Mouse (Mus musculus) mouse trophoblast stem cell (cell line): ENCODE measurements around the gene Dock1.

Experiments used
- in situ Hi-C, 2 experiments: fragments of 300-500 bp; cut with MseI, MboI; formaldehyde crosslinking; loops; 2 replicates in 1 of 2; 3 replicates in 1 of 2; pipeline ENCODE4 v1.15.1; 2025

Gene Dock1

DNA sequence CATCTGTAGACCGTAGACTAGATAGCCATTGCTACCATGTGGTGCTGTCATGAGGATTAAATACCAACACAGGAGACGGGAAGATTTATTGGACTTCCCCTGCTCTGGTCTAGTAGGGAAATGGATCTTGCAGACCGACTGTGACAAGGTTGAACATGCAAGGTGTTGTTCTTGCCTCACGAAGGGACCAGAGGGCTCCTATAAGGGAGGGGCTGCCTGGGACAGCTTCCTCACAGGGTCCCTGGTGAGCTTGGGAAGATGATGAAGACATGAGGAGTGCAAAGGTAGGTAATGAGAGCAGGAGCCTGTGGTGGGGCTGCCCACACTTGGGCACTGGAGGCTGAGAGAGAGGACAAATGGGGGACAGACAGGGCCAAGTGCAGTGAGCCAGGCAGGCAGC is 25.0 kb downstream of the Dock1 start:
- in situ Hi-C loops: no loop called here

DNA sequence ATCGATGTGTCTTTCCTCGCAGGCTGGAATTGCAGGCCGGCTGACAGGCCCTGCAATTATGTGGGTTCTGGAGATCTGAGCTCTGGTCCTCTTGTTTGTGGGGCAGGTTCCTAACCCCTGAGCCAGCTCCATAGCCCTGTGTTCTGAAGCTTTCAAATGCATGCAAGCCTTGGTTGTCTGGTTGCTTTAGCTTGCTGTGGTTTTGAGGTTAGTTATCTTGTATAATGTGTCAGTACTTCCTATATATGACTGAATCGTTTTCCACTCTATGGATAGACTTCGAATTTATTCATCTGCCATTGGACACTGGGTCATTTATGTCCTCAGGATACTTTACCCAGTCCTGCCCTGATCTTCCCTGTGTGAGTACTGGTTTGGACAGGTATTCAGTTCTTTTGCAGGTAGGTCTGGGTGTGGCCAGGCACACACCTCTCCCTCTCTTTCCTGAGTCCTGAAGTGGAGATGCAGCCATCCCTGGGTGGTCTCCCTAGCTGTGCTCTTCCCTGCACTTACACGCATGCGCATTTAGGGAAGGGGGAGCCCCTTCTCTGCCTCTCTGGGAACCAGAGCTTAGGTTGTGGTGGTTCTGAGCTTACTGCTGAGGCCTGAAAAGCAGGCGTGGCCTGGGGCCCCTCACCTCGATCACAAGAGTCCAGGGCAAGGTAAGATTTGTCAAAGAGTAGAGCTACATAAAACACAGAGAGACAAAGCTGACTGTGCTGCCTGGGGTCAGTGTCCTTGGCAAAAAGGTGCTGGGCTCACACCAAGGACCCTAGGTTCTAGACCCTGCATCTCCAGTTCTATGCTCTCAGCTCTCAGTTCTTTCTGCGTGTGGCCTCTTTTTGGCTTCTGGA is 25.9 kb downstream of the Dock1 start:
- in situ Hi-C loops: no loop called here

DNA sequence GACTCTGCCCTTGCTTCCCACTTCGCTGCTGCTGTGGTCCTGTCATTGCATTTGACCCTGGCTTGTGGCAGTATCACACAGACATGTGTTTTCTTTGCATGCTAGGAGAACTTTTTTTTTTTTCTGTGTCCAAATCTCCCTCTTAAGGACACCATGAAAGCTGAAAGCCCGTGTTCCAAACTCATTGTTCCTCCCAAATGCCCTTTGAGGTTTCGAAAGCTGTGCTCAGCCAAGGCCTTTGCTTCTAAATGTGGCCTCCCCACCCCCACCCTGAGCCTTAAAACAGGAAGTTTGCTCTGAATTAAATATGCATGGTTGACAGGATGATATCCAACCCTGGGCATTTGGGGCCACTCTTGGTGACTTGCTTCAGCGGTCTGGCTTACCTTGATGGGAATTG is 27.0 kb downstream of the Dock1 start:
- in situ Hi-C loops: no loop called here

DNA sequence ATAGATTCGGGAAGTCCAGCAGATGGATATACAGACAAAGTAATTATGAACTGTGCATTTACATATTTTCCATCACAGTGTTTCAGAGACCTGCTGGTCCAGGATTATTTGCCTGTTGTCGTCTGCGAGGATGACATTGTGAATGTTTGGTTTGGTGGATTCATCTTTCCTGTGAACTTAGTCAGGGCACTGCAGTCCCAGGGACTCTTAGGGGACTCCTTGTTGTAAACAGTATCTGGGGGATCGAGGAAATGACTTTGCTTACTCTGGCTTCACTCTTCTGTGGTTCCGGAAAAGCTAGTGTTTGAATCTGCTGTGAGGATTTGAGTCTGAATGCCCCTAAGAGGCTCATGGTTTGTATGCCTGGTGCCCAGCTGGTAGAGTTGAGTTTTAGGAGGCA is 27.8 kb downstream of the Dock1 start:
- in situ Hi-C loops: no loop called here

DNA sequence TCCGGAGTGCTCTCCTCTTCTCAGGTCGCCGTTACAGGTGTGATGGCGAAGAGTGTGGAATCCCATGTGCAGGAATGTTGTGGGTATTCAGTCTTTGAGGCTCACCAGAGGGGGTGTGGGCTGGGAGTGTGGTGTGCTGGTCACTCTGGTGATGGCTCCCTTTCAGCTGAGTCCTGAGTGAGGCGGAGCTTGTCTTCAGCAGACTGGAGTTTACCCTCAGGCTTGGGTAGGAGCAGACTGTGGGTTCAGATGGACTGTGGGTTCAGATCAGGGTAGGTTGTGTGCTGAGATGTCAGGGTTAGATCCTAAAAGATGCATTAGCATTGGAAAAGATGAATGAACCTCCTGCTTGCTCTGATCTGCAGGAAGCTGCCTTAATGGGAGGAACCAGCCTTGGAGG is 29.5 kb downstream of the Dock1 start:
- in situ Hi-C loops: no loop called here

DNA sequence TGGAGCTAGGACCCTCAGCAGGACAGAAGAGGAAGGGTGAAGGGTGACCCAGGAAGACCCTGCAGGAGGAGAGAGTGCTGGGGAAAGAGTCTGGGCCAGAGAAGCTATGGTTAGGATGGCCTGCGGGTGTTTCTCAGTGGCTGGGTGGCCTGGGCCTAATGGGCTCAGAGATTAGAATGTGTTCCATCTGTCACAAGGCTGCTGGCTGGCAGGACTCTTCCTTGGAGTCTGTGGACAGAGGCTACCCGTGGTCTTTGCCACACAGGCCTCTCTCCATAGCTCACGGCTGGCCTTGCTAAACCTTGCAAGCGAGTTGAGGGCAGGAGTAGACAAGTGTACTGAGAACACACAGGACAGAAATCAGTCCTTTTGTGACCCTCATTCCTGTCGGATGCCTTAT is 32.0 kb downstream of the Dock1 start:
- in situ Hi-C loops: no loop called here

DNA sequence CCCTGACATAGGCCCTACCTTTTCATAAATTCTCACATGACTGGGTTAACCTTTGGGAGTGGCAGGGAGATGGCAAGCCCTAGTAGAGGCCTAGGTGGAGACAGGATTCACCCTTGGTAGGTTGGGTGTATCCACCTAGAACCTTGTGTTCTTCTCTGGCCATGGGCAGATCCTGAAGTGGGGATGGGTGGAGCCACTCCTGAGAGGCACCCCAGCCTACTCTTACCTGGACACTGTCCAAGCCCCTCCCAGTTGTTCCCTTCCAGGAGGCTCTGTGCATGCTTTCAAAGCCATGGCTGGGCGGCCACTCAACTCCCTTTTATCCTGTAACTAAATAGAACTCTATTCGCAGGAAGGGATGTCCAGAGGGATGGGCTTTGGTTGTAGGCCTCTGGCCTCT is 33.2 kb downstream of the Dock1 start:
- in situ Hi-C loops: no loop called here

DNA sequence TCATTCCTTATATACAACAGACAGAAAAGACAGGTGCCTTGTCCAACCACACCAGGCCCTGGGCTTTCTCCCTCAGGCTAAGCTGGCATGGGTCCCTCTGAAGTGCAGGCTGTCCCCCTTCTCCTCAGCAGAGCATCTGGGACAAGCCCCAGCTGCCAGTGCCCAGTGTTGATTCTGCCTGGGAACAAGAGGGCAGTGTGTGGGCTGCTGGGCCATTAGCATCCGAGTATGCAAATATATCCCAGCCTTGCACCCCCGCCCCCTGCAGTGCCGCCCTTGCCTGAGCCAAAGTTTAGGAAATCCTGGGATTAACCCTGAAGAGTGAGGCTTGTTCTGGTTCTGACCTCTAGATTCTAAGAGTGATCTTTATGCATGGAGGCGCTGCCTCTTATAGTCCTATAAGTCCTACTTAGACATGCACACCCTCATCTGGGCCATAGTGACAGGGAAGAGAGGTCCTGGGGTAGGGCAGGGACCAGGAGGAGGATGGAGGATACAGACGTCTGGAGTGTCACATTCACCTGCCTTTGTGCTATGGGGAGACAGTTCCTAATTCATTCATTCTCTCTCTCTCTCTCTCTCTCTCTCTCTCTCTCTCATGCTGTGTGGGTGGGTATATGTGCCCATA is 38.9 kb downstream of the Dock1 start:
- in situ Hi-C loops: no loop called here

DNA sequence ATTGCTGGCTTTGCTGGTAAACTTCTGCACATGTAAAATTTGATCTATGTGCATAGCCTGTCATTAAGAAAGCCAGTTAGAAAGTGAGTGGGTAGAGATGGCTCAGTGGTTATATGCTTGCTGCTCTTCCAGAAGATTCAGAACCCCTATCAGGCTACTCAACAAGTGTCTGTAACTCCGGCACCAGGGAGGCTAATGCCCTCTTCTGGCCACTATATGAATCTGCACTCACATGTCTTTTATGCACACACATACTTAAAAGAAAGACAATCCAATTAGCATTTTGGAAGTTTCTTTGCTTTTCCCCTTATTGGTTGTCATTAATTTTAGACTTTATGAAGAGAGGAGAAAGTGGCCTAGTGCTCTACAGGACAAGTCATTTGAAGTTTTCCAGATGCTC is 41.1 kb downstream of the Dock1 start:
- in situ Hi-C loops: no loop called here

DNA sequence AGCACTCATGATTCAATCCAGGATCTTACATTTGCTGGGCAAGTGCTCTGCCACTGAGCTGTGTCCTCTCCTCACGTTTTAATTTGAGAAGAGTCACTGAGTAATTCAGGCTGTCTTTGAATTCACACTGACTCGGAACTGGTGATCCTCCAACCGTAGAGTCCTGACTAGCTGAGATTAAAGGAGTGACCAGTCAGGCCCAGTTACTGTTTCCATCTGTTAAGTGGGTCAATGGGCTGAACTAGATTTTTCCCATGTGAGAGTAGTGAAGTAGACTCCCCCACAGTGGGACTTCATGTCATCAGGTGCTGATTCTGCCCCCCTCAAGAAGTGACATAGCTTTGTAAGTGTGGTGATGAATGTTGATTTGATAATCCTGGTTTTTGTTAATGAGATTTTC is 49.0 kb downstream of the Dock1 start:
- in situ Hi-C loops: no loop called here

DNA sequence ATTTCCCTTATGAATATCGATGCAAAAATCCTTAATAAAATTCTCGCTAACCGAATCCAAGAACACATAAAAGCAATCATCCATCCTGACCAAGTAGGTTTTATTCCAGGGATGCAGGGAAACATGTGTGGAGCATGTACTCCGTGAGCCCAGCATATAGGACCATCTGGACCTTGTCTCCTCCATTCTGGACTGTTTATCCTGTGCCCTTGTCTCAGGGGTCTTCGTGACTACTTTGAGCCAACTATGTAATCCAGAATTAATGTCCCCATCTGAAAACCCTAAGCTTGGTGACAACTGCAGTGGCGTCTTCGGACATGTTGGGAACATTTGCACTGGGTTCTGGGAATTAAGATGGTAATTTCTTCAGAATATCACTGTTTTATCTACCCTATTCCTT is 51.9 kb downstream of the Dock1 start:
- in situ Hi-C loops: no loop called here

DNA sequence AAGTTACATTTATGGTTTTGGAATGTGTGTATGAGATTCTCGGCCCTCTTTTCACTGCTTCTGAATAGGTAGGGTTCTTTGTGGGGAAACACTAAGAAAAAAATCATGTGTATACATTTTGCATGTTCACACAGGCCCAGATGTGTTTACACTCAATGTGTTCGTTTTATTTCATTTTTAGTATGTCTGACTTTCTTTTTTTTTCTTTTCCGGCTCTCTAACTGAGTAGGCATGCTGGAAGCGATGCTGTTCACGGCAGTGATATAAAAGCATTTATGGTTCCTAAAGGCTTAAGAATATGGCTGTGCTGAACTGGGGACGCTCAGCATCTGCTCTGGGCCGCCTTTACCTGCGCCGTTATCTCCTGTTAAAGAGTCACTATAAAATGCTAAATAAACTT is 52.5 kb downstream of the Dock1 start:
- in situ Hi-C loops: no loop called here

DNA sequence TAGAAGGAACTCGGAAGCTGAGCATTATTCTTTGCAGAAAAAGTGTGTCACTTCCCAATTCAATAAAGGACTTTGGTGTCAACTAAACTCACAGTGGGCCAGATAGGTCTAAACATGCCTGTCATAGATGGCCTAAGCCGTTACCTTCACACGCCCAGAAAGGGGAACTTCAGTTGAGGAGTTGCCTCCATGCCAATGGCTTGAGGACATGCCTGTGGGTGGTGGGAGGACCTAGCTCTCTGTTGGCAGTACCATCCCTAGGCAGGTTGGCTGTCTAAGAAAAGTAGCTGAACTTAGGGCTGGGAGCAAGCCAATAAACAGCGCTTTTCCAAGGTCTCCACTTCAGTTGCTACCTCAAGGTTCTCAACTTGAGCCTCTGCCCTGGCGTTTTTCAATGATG is 53.1 kb downstream of the Dock1 start:
- in situ Hi-C loops: no loop called here

DNA sequence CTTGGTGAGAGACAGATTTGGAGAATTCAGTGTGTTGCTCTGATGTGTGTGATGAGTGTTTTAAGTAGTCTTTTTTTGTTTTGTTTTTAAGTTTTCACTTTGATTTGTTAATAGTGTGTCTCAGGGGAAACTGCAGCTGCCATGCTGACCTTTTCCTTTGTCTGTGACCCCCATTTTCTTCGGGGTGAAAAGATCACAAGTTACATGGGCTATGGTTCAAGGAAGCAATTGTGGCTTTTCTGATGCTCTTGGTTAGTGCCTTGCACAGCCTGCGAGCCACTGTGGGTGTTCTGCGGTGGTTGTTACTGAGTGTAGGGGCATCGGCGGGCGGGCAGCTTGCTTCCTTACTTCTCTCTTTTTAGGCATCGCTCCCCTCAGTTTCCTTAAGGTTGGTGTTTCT is 54.4 kb downstream of the Dock1 start:
- in situ Hi-C loops: no loop called here

DNA sequence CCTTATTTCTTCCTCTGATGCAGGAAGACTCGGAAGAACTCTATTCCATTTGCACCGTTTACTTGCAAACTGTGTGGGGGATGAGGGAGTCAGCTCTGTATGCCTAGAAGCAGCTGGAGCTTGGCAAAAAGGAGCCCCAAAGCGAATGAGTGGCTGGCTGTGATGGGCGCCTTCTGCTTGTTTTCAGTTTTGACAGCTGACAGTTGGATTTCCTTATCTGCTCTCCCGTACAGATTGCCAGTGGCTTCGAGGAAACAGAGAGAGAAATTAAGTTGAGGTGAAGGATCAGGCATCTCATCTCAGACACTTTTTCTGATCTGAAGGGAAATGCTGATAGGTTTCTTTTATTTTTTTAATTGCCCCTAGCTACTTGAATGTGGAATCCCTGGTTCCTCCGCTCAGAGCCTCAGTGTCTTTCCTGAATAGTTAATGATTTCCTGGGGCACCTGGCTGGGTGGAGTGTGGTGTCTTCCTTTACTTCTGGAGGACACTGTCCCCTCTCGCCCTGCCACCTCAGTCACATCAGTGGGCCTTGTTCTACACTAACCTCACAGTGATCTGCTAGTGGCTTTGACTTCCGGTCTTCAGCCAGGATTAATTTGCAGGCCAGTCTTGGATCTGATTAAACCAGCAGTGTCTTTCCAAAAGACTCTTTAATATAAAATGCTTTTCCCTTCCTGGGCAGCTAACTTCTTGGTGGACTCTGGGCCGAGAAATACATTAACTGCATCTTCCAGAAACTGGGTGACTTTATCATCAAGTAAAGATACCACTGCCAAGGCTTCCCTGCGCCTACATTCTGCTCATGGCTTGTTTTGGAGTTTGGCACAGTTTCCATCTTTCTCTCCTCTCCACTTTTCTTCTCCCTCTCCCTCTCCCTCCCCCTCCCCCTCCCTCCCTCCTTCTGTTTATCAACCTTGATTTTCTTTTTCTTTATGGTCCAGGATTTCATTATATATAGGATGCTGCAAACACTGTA is 55.4 kb downstream of the Dock1 start:
- in situ Hi-C loops: no loop called here

DNA sequence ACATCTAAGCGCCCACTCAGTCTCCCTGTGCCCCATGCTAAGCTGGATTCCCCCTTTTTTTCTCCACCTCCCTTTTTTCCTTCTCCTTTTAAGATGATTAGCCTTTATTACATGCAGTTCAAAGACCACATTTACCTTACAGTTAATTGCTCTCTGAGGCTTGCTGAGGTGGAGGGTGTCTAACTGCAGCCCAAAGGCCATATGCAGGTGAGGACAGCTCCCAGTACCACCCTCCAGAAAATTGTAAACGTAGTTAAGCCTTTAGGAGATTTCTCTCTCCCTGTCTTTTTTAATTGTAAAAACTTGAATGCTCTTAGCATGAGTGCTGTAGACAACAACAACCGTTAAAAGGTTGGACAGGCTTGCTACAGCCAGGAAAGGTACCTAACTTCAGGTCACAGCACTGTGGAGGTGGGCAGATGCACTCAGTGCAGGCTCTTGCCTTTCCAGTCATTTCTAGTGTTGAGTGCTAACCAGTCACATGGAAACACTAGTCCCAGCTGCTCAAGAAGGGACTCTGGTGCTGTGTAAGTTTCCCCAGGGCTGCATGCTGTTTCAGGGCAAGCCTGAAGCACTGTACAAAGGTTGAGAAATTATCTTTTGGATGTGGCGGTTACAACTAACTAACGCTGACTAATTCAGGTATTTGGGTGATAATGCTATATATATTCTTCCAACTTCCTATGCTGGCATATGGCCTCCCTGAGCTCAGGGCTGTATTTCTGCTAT is 56.2 kb downstream of the Dock1 start:
- in situ Hi-C loops: no loop called here

DNA sequence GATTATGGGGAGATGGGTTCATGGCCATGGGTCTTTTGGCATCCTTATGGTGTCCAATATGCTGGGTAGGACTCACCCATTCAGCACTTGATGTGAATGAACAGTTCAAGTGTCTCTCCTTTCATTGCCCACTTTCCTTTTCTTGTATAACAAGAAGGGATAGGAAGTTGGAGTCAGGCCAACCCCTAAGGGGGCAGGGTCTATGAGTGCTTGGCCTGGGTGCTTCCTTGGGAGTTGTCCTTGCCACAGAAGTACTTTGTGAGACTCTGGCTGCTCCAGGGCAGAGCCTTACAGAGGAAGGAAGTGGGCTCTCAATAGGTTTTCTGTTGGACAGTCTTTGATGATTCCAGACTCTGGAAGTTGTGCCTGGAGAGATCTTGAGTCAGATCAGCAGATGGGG is 58.9 kb downstream of the Dock1 start:
- in situ Hi-C loops: no loop called here

DNA sequence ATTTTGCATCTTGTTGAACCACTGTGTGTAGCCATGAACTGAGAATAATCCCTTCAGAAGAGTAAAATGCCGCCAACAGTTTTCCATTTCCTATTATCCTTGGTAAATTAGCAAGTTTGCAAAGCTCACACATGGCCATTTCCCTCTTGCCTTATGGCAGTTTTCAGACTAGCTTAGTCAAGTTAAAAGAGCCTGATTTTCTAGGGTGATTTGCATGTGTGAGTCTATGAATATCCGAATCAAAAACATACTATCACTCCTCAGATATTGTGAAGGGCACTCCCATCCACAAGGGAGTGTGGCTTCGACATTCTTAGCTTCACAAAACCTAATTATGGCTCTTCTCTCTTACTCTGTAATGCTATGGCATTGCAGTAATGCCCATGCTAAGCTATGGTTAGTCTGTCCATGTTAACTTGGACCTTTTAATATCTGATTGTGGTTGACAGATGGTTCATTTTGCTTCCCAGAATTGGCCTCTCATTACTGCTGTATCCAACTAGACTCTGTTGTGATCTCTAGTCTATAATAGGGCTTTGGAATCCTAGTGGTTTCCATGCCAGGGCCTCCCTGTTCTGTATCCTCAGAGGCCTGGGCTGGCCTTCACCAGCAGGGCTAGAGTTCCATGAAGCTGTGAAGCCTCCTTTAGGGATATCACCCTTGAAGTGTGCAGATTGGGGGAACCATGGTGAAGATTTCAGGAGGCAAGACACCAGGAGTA is 60.1 kb downstream of the Dock1 start:
- in situ Hi-C loops: no loop called here

DNA sequence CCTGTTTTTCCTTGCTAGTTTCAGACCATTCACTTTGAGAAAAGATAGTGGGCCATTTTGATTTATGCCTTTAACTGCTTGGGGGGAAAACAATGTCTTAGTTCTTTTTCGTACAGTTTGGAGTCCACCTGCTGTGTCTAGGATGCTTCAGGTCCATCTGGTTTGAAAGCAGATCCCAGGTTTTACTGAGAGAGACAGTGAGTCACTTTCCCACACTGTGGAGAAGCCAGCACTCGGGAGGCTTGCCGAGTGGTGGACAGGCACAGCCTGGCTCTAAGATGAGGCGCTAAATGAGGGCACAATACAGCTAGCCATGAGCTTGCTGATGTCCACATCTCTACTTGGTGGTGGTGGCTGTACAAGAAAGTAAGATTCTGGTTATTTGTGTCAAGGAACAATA is 76.6 kb downstream of the Dock1 start:
- in situ Hi-C loops: no loop called here

DNA sequence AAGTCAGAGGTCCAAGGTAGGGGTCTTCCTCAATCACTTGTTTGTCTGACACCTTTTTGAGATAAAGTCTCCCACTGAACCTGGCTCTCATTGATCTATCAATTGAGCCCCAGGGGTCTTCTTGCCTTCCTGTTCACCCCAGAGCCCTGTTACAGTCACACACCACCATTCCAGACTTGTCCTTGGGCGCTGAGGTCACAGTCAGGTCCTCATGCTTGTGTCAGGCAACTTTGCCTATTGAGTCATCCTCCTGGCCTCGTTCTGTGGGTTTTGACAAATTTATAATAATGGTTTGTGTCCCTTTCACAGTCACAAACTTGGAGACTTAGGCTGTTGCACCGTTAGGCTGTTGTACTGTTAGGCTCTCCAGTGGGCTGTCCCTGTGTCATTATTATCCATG is 77.9 kb downstream of the Dock1 start:
- in situ Hi-C loops: no loop called here

DNA sequence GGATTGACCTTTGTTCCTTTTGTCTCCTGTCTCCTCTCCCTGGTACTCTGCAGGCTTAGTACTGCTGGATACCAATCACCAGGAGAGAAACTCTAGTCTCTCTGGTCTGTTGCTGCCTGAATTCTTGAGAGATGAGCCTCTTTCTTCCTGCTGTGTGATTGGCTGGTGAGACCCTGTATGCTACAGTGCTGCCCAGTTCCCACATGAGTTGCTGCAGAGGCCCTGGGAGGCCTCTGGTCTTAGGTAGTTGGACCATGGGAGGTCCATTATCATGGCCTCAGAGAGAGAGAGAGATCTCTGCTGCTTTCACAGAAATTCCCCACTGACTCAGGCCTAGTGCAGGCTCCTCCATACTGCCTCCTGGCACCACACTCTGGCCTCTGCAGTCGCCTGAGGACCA is 79.2 kb downstream of the Dock1 start:
- in situ Hi-C loops: no loop called here
